Mouse (Mus musculus) liver, embryonic 11.5 days (tissue): ENCODE measurements at regions not wholly inside any gene's neighbourhood (a gene's known extent, or its start where the extent isn't known, plus 50 kb on each side); places are given as distances from the start of the nearest gene placed in this dataset.
A peak's percentile ranks its signal among the peaks of the same experiment; 100 is the strongest.

Experiments used
- ATAC-seq: fragments of 200-750 bp; cut with Nextera tagmentation; replicated peaks from 2 replicates; pipeline ENCODE4 v1.8.0; 2017; ENCODE audit warnings: moderate number of reproducible peaks, mild to moderate bottlenecking, moderate TSS enrichment, moderate library complexity; ENCODE audit not compliant: low FRiP score
- DNase-seq: peaks from one replicate; pipeline ENCODE4 v3.0.0-alpha.2; 2017; ENCODE audit warnings: low spot score
- H3K27ac ChIP-seq: fragments of 300-500 bp; sonication (generic); 2 replicates; pipeline ENCODE4 v1.5.1; 2014; ENCODE audit warnings: mild to moderate bottlenecking, low read depth, low read length, control low read depth
- H3K27me3 ChIP-seq: fragments of 300-500 bp; sonication (generic); replicated peaks from 2 replicates; pipeline ENCODE4 v1.6.1; 2014; ENCODE audit warnings: low read length, mixed read lengths; ENCODE audit not compliant: control insufficient read depth, insufficient read depth
- H3K36me3 ChIP-seq: fragments of 300-500 bp; sonication (generic); 2 replicates; pipeline ENCODE4 v1.6.1; 2014; ENCODE audit warnings: mild to moderate bottlenecking, low read length, moderate library complexity, mixed read lengths; ENCODE audit not compliant: control insufficient read depth, insufficient read depth
- H3K4me1 ChIP-seq: fragments of 300-500 bp; sonication (generic); replicated peaks from 2 replicates; pipeline ENCODE4 v1.6.1; 2014; ENCODE audit warnings: low read length, mixed read lengths; ENCODE audit not compliant: control insufficient read depth, insufficient read depth
- H3K4me2 ChIP-seq: fragments of 300-500 bp; sonication (generic); 2 replicates; pipeline ENCODE4 v1.6.1; 2014; ENCODE audit warnings: mild to moderate bottlenecking, control low read depth, moderate library complexity
- H3K4me3 ChIP-seq: fragments of 300-500 bp; sonication (generic); 2 replicates; pipeline ENCODE4 v1.5.1; 2014; ENCODE audit warnings: low read depth, low read length, control low read depth
- H3K9ac ChIP-seq: fragments of 300-500 bp; sonication (generic); 2 replicates; pipeline ENCODE4 v1.6.1; 2014; ENCODE audit warnings: low read depth, low read length, control low read depth
- H3K9me3 ChIP-seq: fragments of 300-500 bp; sonication (generic); 2 replicates; pipeline ENCODE4 v1.6.1; 2016; ENCODE audit warnings: low read length, inconsistent platforms, mixed read lengths; ENCODE audit not compliant: control insufficient read depth
- WGBS: fragments of 180-500 bp; shearing (Covaris S2); extraction: QIAGEN DNeasy Blood & Tissue Kit; methylation state at CpG from one replicate; pipeline ENCODE4 v1.1.7; 2014; 5-methylcytosine and 5-hydroxymethylcytosine counted together

- H3K4me3 ChIP-seq = no peak overlapping the region
- DNase-seq (peak; percentile 73), ATAC-seq (peak; percentile 100)
- no peak overlapping the region for H3K9ac ChIP-seq
- H3K27me3 ChIP-seq = no peaks in the 10 kb centered on the region
- 73% methylated on average over 7 of the region's 7 CpGs for WGBS
- no peaks in the 10 kb centered on the region for H3K36me3 ChIP-seq
- no peak overlapping the region for H3K4me2 ChIP-seq
- no peak overlapping the region for H3K27ac ChIP-seq
- H3K9me3 ChIP-seq = no peaks in the 10 kb centered on the region
- H3K4me1 ChIP-seq = no peaks in the 10 kb centered on the region
Measured at GRCm38 (mm10) chr1:102628061-102628460, 2140.3 kb upstream of the Cdh20 start.

- Histone ChIP-seq H3K27ac (no peak overlapping the region), H3K9me3 (no peaks in the 10 kb centered on the region), H3K36me3 (no peaks in the 10 kb centered on the region), H3K9ac (no peak overlapping the region), H3K4me2 (no peak overlapping the region), H3K4me1 (no peaks in the 10 kb centered on the region), H3K4me3 (no peak overlapping the region), H3K27me3 (no peaks in the 10 kb centered on the region)
- 42% methylated on average over 1 of the region's 1 CpGs for WGBS
- DNase-seq (no peak), ATAC-seq (no peak)
Measured at GRCm38 (mm10) chr1:102644379-102644778, 2123.9 kb upstream of the Cdh20 start.

DNA sequence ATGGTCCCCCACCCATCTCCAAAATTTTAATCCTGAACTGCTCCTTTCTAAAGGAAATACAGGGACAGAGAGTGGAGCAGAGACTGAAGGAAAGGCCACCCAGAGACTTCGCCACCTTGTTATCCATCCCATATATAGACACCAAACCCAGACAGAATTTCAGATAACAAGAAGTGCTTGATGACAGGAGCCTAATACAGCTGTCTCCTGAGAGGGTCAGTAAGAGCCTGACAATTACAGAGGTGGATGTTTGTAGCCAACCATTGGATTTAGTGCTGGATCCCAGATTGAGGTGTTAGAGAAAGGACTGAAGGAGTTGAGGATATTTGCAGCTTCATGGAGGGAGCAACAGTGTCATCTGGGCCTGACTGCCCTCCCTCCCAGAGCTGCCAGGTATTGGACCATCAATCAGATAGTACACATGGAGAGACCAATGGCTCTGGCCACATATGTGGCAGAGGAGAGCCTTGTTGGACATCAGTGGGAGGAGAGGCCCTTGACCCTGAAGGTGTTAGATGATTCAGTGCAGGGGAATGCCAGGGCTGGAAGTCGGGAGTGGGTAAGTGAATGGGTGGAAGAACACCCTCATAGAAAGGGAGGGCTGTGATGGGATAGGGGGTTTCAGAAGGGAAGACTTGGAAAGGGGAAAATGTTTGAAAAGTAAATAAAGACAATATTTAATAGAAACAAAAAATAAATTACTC lies 2080.8 kb upstream of the Cdh20 start:
- no peak for ATAC-seq

GRCm38 (mm10) chr1:102716459-102716858 lies 2051.9 kb upstream of the Cdh20 start:
- Histone ChIP-seq H3K9me3 (no peaks in the 10 kb centered on the region; the same call in 1 of the 2 replicates), H3K9ac (no peak overlapping the region), H3K4me2 (no peak overlapping the region), H3K4me3 (no peak overlapping the region), H3K4me1 (no peaks in the 10 kb centered on the region), H3K27ac (no peak overlapping the region), H3K27me3 (no peaks in the 10 kb centered on the region), H3K36me3 (no peaks in the 10 kb centered on the region)
- DNase-seq (no peak), ATAC-seq (no peak)
- 73% methylated on average over 2 of the region's 2 CpGs for WGBS

More for the DNA sequence above, 2080.8 kb upstream of the Cdh20 start:
- Histone ChIP-seq H3K27me3 (no peaks in the 10 kb centered on the region), H3K9me3 (no peaks in the 10 kb centered on the region), H3K36me3 (no peaks in the 10 kb centered on the region), H3K9ac (no peak overlapping the region), H3K27ac (no peak overlapping the region), H3K4me1 (no peaks in the 10 kb centered on the region), H3K4me2 (no peak overlapping the region), H3K4me3 (no peak overlapping the region)
- DNase-seq = no peak
- WGBS = 68% methylated on average over 2 of the region's 2 CpGs

DNA sequence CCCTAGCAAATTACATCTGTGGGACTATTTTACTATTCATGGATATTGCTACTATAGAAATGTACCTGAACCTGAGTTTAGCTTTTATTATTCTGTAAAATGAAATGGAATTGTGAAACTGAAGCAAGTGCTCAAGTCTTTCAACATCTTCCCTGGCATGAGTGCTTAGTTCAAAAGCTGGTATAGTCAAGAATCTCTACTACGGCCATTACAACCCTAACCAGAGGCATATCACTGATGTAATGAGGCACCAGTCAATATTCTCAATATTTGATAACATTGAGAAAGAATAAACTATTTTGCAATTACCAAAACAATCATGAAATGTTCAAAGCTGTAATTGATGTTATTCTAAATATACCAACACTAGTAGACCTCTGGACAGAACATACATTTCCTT lies 2034.3 kb upstream of the Cdh20 start:
- WGBS = 95% methylated on average over 1 of the region's 1 CpGs
- H3K4me3 ChIP-seq = no peak overlapping the region
- H3K9ac ChIP-seq = no peak overlapping the region
- no peaks in the 10 kb centered on the region for H3K4me1 ChIP-seq
- no peaks in the 10 kb centered on the region for H3K36me3 ChIP-seq
- no peak for DNase-seq
- H3K27ac ChIP-seq = no peak overlapping the region
- H3K27me3 ChIP-seq = no peaks in the 10 kb centered on the region
- no peaks in the 10 kb centered on the region for H3K9me3 ChIP-seq
- ATAC-seq = no peak
- H3K4me2 ChIP-seq = no peak overlapping the region

DNA sequence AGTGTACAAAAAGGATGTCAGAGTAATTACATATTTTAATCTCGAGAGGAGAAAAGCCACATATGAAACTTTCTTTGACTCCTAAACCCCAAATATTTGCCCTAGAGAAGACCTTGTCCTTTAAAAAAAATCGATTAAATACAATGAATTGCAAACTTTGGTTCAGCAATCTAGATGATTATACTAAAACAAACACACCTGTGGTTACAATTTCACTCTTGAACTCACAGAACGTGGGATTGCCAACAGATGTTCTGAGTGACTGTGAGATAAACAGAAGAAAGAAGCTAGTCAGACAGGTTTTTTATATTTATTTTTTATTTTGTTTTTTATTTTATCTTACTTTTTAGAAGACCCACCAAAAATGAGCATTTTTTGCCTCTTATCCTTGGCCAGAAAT lies 2032.9 kb upstream of the Cdh20 start:
- H3K9ac ChIP-seq = no peak overlapping the region
- no peaks in the 10 kb centered on the region for H3K4me1 ChIP-seq
- no peaks in the 10 kb centered on the region for H3K9me3 ChIP-seq
- ATAC-seq = no peak
- H3K4me2 ChIP-seq = no peak overlapping the region
- H3K27ac ChIP-seq = no peak overlapping the region
- no peak for DNase-seq
- no peaks in the 10 kb centered on the region for H3K36me3 ChIP-seq
- 67% methylated on average over 3 of the region's 3 CpGs for WGBS
- no peaks in the 10 kb centered on the region for H3K27me3 ChIP-seq
- H3K4me3 ChIP-seq = no peak overlapping the region

GRCm38 (mm10) chr1:102757941-102758340 lies 2010.4 kb upstream of the Cdh20 start:
- ATAC-seq = no peak
- Histone ChIP-seq H3K4me2 (no peak overlapping the region), H3K27me3 (no peaks in the 10 kb centered on the region), H3K9ac (no peak overlapping the region), H3K4me3 (no peak overlapping the region), H3K4me1 (no peaks in the 10 kb centered on the region), H3K27ac (no peak overlapping the region), H3K9me3 (no peaks in the 10 kb centered on the region), H3K36me3 (no peaks in the 10 kb centered on the region)
- no peak for DNase-seq
- WGBS = 79% methylated on average over 1 of the region's 1 CpGs
